Mouse (Mus musculus): ENCODE measurements around the gene Galk1. TPM values are rescaled to one million over a fixed set of nuclear protein-coding genes. Genes with fewer than 3 reads are reported as not detected.

The Galk1 gene
- polyA plus RNA-seq, 1 experiment = 110 TPM

GRCm38 (mm10) chr11:116043286-116043685 is 30.8 kb upstream of the Galk1 start:
- no peaks in the 10 kb centered on the region for H3K27me3 ChIP-seq (ENCODE audit: control insufficient read depth, insufficient read depth, low read length)
- no peak for DNase-seq
- 100% methylated on average over 1 of the region's 1 CpGs for WGBS
- H3K27ac ChIP-seq (ENCODE audit: control insufficient read depth, insufficient read depth, low read length) = no peak overlapping the region
- peaks cover 36% of the 10 kb centered on the region for H3K36me3 ChIP-seq (ENCODE audit: control insufficient read depth, insufficient read depth, low read length)
- TF ChIP-seq POLR2A (IDR thresholded peaks at IDR 0.05; ENCODE audit: control insufficient read depth, extremely low read depth, insufficient read depth, low read length, poor library complexity) (no peak), CTCF (IDR thresholded peaks at IDR 0.05; ENCODE audit: borderline replicate concordance, control insufficient read depth, extremely low read depth, insufficient read depth, low read length, poor library complexity) (no peak)
- H3K4me1 ChIP-seq (replicated peaks; ENCODE audit: control insufficient read depth, insufficient read depth, low read length) = no peaks in the 10 kb centered on the region
- no peak overlapping the region for H3K4me3 ChIP-seq (ENCODE audit: control insufficient read depth, insufficient read depth, low read length)

GRCm38 (mm10) chr11:116042372-116043138 is 30.0 kb upstream of the Galk1 start:
- no peak for TF ChIP-seq CTCF (IDR thresholded peaks at IDR 0.05; ENCODE audit: borderline replicate concordance, control insufficient read depth, extremely low read depth, insufficient read depth, low read length, poor library complexity)
- TF ChIP-seq POLR2A (IDR thresholded peaks at IDR 0.05; ENCODE audit: control insufficient read depth, extremely low read depth, insufficient read depth, low read length, poor library complexity) = no peak
- no peak overlapping the region for H3K4me3 ChIP-seq (ENCODE audit: control insufficient read depth, insufficient read depth, low read length)
- H3K36me3 ChIP-seq (ENCODE audit: control insufficient read depth, insufficient read depth, low read length) = peaks cover 29% of the 10 kb centered on the region
- no peaks in the 10 kb centered on the region for H3K4me1 ChIP-seq (replicated peaks; ENCODE audit: control insufficient read depth, insufficient read depth, low read length)
- DNase-seq = no peak
- H3K27ac ChIP-seq (ENCODE audit: control insufficient read depth, insufficient read depth, low read length) = no peak overlapping the region
- H3K27me3 ChIP-seq (ENCODE audit: control insufficient read depth, insufficient read depth, low read length) = no peaks in the 10 kb centered on the region
- 83% methylated on average over 5 of the region's 5 CpGs for WGBS

- no peak for TF ChIP-seq CTCF (IDR thresholded peaks at IDR 0.05; ENCODE audit: borderline replicate concordance, control insufficient read depth, extremely low read depth, insufficient read depth, low read length, poor library complexity)
- DNase-seq = no peak
- WGBS = 99% methylated on average over 2 of the region's 2 CpGs
These were observed 29.3 kb upstream of the Galk1 start for GRCm38 (mm10) chr11:116041833-116042232.

GRCm38 (mm10) chr11:116040593-116040992 is 28.1 kb upstream of the Galk1 start:
- TF ChIP-seq POLR2A (IDR thresholded peaks at IDR 0.05; ENCODE audit: control insufficient read depth, extremely low read depth, insufficient read depth, low read length, poor library complexity) = no peak
- no peak for TF ChIP-seq CTCF (IDR thresholded peaks at IDR 0.05; ENCODE audit: borderline replicate concordance, control insufficient read depth, extremely low read depth, insufficient read depth, low read length, poor library complexity)
- no peak for DNase-seq
- Histone ChIP-seq H3K4me1 (replicated peaks; ENCODE audit: control insufficient read depth, insufficient read depth, low read length) (no peaks in the 10 kb centered on the region), H3K27ac (ENCODE audit: control insufficient read depth, insufficient read depth, low read length) (no peak overlapping the region), H3K36me3 (ENCODE audit: control insufficient read depth, insufficient read depth, low read length) (peaks cover 25% of the 10 kb centered on the region), H3K27me3 (ENCODE audit: control insufficient read depth, insufficient read depth, low read length) (no peaks in the 10 kb centered on the region), H3K4me3 (ENCODE audit: control insufficient read depth, insufficient read depth, low read length) (no peak overlapping the region)
- 80% methylated on average over 6 of the region's 6 CpGs for WGBS

More at GRCm38 (mm10) chr11:116041833-116042232, 29.3 kb upstream of the Galk1 start:
- Histone ChIP-seq H3K27me3 (ENCODE audit: control insufficient read depth, insufficient read depth, low read length) (no peaks in the 10 kb centered on the region), H3K4me1 (replicated peaks; ENCODE audit: control insufficient read depth, insufficient read depth, low read length) (no peaks in the 10 kb centered on the region), H3K27ac (ENCODE audit: control insufficient read depth, insufficient read depth, low read length) (no peak overlapping the region), H3K4me3 (ENCODE audit: control insufficient read depth, insufficient read depth, low read length) (no peak overlapping the region), H3K36me3 (ENCODE audit: control insufficient read depth, insufficient read depth, low read length) (peaks cover 27% of the 10 kb centered on the region)

- Histone ChIP-seq H3K36me3 (ENCODE audit: control insufficient read depth, insufficient read depth, low read length) (peaks cover 13% of the 10 kb centered on the region), H3K27ac (ENCODE audit: control insufficient read depth, insufficient read depth, low read length) (no peak overlapping the region), H3K4me3 (ENCODE audit: control insufficient read depth, insufficient read depth, low read length) (no peak overlapping the region), H3K4me1 (replicated peaks; ENCODE audit: control insufficient read depth, insufficient read depth, low read length) (no peaks in the 10 kb centered on the region), H3K27me3 (ENCODE audit: control insufficient read depth, insufficient read depth, low read length) (no peaks in the 10 kb centered on the region)
- TF ChIP-seq POLR2A (IDR thresholded peaks at IDR 0.05; ENCODE audit: control insufficient read depth, extremely low read depth, insufficient read depth, low read length, poor library complexity) (no peak), CTCF (IDR thresholded peaks at IDR 0.05; ENCODE audit: borderline replicate concordance, control insufficient read depth, extremely low read depth, insufficient read depth, low read length, poor library complexity) (no peak)
- 95% methylated on average over 9 of the region's 9 CpGs for WGBS
- no peak for DNase-seq
These were observed 25.3 kb upstream of the Galk1 start for GRCm38 (mm10) chr11:116037826-116038225.

- no peak for TF ChIP-seq POLR2A (IDR thresholded peaks at IDR 0.05; ENCODE audit: control insufficient read depth, extremely low read depth, insufficient read depth, low read length, poor library complexity)
- TF ChIP-seq CTCF (IDR thresholded peaks at IDR 0.05; ENCODE audit: borderline replicate concordance, control insufficient read depth, extremely low read depth, insufficient read depth, low read length, poor library complexity) = no peak
- Histone ChIP-seq H3K27ac (ENCODE audit: control insufficient read depth, insufficient read depth, low read length) (no peak overlapping the region), H3K27me3 (ENCODE audit: control insufficient read depth, insufficient read depth, low read length) (no peaks in the 10 kb centered on the region), H3K4me1 (replicated peaks; ENCODE audit: control insufficient read depth, insufficient read depth, low read length) (peaks cover 1% of the 10 kb centered on the region), H3K36me3 (ENCODE audit: control insufficient read depth, insufficient read depth, low read length) (peaks cover 10% of the 10 kb centered on the region), H3K4me3 (ENCODE audit: control insufficient read depth, insufficient read depth, low read length) (no peak overlapping the region)
- WGBS = 94% methylated on average over 3 of the region's 3 CpGs
- DNase-seq = no peak
These were observed 24.2 kb upstream of the Galk1 start for GRCm38 (mm10) chr11:116036671-116037070.

Measured in thymus, adult 2 months (tissue).